Mouse (Mus musculus) hindbrain, embryonic 11.5 days (tissue): ENCODE measurements around the gene Pdzd3. TPM values are rescaled to one million over a fixed set of nuclear protein-coding genes. Genes with fewer than 3 reads are reported as not detected.

Experiments used
- ATAC-seq: fragments of 200-750 bp; cut with Nextera tagmentation; 2 replicates; pipeline ENCODE4 v1.8.0; 2017; ENCODE audit warnings: mild to moderate bottlenecking, moderate TSS enrichment, moderate library complexity; ENCODE audit not compliant: low FRiP score
- DNase-seq: peaks from one replicate; pipeline ENCODE4 v3.0.0-alpha.2; 2015; ENCODE audit warnings: low spot score
- H3K27ac ChIP-seq: fragments of 300-500 bp; sonication (generic); 2 replicates; pipeline ENCODE4 v1.5.1; 2014; ENCODE audit warnings: mild to moderate bottlenecking, low read depth, low read length
- H3K27me3 ChIP-seq: fragments of 300-500 bp; sonication (generic); 2 replicates; pipeline ENCODE4 v1.6.1; 2014; ENCODE audit warnings: mild to moderate bottlenecking, low read length, moderate library complexity, mixed read lengths; ENCODE audit not compliant: control insufficient read depth, insufficient read depth
- H3K36me3 ChIP-seq: fragments of 300-500 bp; sonication (generic); 2 replicates; pipeline ENCODE4 v1.6.1; 2014; ENCODE audit warnings: mild to moderate bottlenecking, low read length, moderate library complexity, mixed read lengths; ENCODE audit not compliant: control insufficient read depth, insufficient read depth
- H3K4me1 ChIP-seq: fragments of 300-500 bp; sonication (generic); replicated peaks from 2 replicates; pipeline ENCODE4 v1.6.1; 2014; ENCODE audit warnings: low read length, mixed read lengths; ENCODE audit not compliant: control insufficient read depth, insufficient read depth
- H3K4me2 ChIP-seq: fragments of 300-500 bp; sonication (generic); replicated peaks from 2 replicates; pipeline ENCODE4 v1.6.1; 2014; ENCODE audit warnings: mild to moderate bottlenecking, low read depth, low read length
- H3K4me3 ChIP-seq: fragments of 300-500 bp; sonication (generic); 2 replicates; pipeline ENCODE4 v1.5.1; 2014; ENCODE audit warnings: low read depth, low read length
- H3K9ac ChIP-seq: fragments of 300-500 bp; sonication (generic); 2 replicates; pipeline ENCODE4 v1.6.1; 2014; ENCODE audit warnings: low read depth, low read length
- H3K9me3 ChIP-seq: fragments of 300-500 bp; sonication (generic); 2 replicates; pipeline ENCODE4 v1.6.1; 2016; ENCODE audit warnings: low read length; ENCODE audit not compliant: control insufficient read depth
- WGBS: fragments of 180-500 bp; shearing (Covaris S2); extraction: QIAGEN DNeasy Blood & Tissue Kit; methylation state at CpG from one replicate; pipeline ENCODE4 v1.1.7; 2014; 5-methylcytosine and 5-hydroxymethylcytosine counted together
- polyA plus RNA-seq: library from polyadenylated mRNA; unstranded; fragments of >200 nt; fragmentation: Nextera tagmentation; extraction: Ambion mirVana; gene quantifications from 2 replicates; pipeline ENCODE4 v1.2.1, GENCODE M21; 2014

Gene Pdzd3
- polyA plus RNA-seq, 1 experiment from 2014 or later, result not detected

DNA sequence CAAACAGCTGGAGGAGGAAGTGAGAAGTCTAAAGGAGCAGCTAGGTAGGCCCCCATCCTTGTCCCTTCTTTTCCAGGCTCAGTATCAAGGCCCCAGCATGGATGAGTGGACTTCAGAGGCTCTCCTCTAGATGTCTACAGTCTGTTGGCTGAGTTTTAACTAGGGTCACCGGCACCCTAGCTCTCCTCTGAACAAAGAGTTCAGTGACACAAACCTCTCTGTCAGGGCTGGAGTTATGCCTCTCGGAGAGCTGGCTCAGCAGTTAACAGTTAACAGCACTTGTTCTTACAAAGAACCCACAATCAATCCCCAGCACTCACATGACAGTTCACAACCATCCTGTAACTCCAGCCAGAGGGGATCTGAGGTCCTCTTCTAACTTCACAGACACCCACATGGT lies 7.7 kb downstream of the Pdzd3 start:
- Histone ChIP-seq H3K9me3 (no peaks in the 10 kb centered on the region), H3K36me3 (no peaks in the 10 kb centered on the region), H3K4me1 (no peaks in the 10 kb centered on the region), H3K4me3 (no peak overlapping the region), H3K4me2 (no peak overlapping the region), H3K9ac (no peak overlapping the region), H3K27ac (no peak overlapping the region), H3K27me3 (no peaks in the 10 kb centered on the region)
- WGBS, result 63% methylated on average over 2 of the region's 2 CpGs
- ATAC-seq, result no peak
- DNase-seq, result no peak

DNA sequence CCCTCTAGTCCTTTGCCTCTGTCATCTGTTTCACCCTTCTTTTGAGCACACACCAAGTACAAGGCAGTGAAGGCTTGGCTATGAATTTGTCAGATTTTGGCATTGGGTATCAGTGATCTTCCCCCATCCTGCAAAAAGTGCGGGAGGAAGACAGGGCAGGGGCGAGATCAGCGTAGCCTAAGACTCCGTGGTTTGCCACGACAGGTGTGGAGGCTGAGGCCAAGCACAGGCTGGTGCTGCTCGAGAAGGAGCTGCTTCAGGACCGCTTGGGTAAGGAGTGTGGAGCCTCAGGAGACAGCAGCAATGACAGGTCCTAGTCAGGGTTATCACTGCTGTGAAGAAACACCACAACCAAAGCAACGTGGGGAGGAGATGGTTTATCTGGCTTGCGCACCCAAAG lies 9.9 kb downstream of the Pdzd3 start:
- Histone ChIP-seq H3K9me3 (no peaks in the 10 kb centered on the region), H3K36me3 (no peaks in the 10 kb centered on the region), H3K4me3 (no peak overlapping the region), H3K27me3 (no peaks in the 10 kb centered on the region), H3K4me2 (no peak overlapping the region), H3K27ac (no peak overlapping the region), H3K4me1 (no peaks in the 10 kb centered on the region), H3K9ac (0 out of 2 replicates have a peak overlapping the region, but pooled peaks have one; percentile 27)
- ATAC-seq (no peak), DNase-seq (no peak)
- WGBS, result 74% methylated on average over 9 of the region's 9 CpGs

DNA sequence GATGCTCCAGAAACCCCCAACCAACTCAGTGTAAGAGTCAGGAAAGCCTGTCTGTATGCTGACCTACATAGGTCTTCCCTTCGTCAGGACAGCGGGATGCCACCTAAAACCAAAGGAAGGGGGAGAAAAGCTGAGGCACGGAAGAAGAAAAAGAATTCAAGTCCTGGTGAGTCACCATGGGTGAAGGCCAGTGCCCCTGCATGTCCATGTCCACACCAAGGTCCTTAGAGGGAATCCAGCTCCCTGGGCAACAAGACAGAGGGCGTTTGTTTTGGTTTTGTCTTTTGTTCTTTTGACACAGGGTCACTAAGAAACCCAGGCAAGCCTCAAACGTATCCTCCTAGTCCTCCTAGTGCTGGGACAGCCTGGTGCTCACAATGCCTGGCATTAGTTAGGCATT lies 10.4 kb downstream of the Pdzd3 start:
- ATAC-seq (no peak), DNase-seq (no peak)
- Histone ChIP-seq H3K36me3 (no peaks in the 10 kb centered on the region), H3K27ac (no peak overlapping the region), H3K4me1 (no peaks in the 10 kb centered on the region), H3K9ac (0 out of 2 replicates have a peak overlapping the region, but pooled peaks have one; percentile 27), H3K9me3 (no peaks in the 10 kb centered on the region), H3K4me3 (no peak overlapping the region), H3K27me3 (no peaks in the 10 kb centered on the region), H3K4me2 (no peak overlapping the region)
- WGBS, result 42% methylated on average over 5 of the region's 5 CpGs

DNA sequence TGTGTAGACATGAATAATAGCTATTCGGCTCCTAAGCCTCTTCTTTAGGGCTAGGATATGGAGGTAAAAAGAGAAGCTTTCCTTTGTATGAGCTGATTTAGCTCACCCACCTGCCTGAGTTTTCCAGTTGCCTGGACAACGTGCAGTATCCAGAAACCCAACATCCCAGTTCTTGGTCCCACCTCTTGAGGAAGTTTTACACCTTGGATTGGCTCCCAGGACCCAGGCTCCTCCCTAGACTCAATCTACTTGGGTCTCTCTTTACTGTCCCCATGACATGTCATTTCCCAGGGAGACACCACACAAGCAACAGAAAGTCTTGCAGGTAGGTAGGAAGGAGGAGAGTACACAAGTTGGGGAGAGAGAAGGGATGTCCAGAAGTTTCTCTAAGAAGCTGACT lies 10.9 kb downstream of the Pdzd3 start, which contains the start of gene Ccdc153:
Ccdc153 (plus strand) TSS at position 278 of the 400 bp plus-strand sequence.
- 62% methylated on average over 2 of the region's 2 CpGs for WGBS
- Histone ChIP-seq H3K4me1 (no peaks in the 10 kb centered on the region), H3K4me2 (no peak within 1 kb of the TSS), H3K9me3 (no peaks in the 10 kb centered on the region), H3K27me3 (no peaks in the 10 kb centered on the region), H3K4me3 (no peak within 1 kb of the TSS), H3K9ac (0 out of 2 replicates have a peak within 1 kb of the TSS, but pooled peaks have one; percentile 27), H3K27ac (no peak within 1 kb of the TSS), H3K36me3 (no peaks in the 10 kb centered on the region)
- ATAC-seq (no peak), DNase-seq (no peak)

DNA sequence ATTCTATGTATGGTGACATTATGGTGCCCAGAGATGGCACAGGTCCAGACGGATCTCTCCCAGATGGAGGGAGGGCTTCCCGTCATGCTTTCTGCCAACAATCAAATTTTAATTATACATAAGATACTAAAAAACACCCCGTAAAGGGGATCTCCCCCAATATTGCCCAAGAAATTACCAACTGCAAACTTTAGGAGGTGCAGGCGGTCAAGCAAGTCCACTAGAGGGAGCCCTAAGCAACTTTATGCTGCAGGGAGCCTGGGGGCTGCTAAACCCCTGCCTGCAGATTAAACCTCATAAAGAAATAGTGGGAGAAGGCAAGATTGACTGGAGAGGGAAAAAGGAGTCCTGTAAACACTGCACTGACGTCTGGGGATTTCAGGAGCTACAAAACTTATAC lies 11.8 kb downstream of the Pdzd3 start:
- Histone ChIP-seq H3K36me3 (no peaks in the 10 kb centered on the region), H3K9me3 (no peaks in the 10 kb centered on the region), H3K4me1 (no peaks in the 10 kb centered on the region), H3K27me3 (no peaks in the 10 kb centered on the region), H3K4me3 (no peak overlapping the region), H3K4me2 (no peak overlapping the region), H3K9ac (no peak overlapping the region), H3K27ac (no peak overlapping the region)
- no peak for ATAC-seq
- WGBS, result 13% methylated on average over 5 of the region's 5 CpGs
- DNase-seq, result peak; percentile 82

DNA sequence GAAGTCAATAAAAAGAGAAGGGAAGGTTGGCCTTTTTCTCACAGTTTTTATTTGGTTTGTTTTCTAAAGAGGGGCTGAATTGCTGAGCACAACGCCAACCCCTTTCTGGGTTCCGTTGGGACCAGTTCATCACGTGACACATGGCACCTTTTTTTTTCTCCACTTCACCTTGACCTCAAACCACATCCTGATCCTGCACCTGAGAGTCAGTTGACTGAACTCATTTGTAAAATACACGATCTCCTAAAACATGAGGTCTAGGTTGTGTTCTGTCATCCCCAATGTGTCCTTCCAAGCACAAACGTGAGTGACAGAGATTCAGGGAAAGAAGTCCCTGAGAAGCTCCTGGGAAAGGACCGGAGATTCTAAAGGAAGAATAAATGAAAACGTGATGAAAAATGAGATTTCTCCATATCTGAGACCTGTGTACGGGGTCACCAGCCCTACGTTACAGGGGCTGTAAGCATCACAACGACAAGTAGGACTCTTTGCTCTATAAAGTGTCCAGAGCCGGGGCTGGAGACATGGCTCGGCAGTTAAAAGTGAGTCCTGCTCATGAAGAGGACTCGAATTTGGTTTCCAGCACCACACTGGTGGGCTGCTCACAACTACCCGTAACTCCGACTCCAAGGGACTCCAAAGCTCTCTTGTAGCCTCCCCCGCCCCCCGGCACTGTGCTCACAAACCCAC lies 12.6 kb downstream of the Pdzd3 start:
- no peak for ATAC-seq
- H3K4me3 ChIP-seq, result no peak overlapping the region
- 82% methylated on average over 17 of the region's 17 CpGs for WGBS

DNA sequence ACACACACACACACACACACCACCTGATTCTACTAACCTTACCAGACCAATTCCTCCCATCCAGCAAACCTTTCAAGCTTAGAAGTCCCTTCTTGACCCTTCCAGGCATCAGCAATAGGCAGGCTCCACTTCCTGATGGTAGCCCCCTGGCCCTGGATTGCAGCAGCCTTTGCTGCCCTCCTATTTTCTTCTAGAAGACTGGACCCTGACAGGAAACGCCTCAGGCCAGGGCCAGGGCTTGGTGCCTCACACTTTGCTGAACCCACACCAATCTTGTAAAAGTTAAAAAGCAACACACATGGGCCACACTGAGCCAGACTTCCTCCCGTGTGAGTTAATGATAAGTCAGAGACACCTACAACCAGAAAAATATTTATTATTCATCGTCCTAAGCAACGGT lies 14.1 kb downstream of the Pdzd3 start:
- H3K4me2 ChIP-seq, result no peak overlapping the region
- H3K27ac ChIP-seq, result no peak overlapping the region
- H3K9ac ChIP-seq, result no peak overlapping the region
- DNase-seq (no peak), ATAC-seq (no peak)
- no peaks in the 10 kb centered on the region for H3K4me1 ChIP-seq
- no peaks in the 10 kb centered on the region for H3K36me3 ChIP-seq
- 80% methylated on average over 4 of the region's 4 CpGs for WGBS
- H3K9me3 ChIP-seq, result no peaks in the 10 kb centered on the region
- no peaks in the 10 kb centered on the region for H3K27me3 ChIP-seq
- H3K4me3 ChIP-seq, result no peak overlapping the region

More for the DNA sequence above, 12.6 kb downstream of the Pdzd3 start:
- Histone ChIP-seq H3K9me3 (no peaks in the 10 kb centered on the region), H3K4me2 (no peak overlapping the region), H3K36me3 (no peaks in the 10 kb centered on the region), H3K9ac (no peak overlapping the region), H3K27ac (no peak overlapping the region), H3K4me1 (no peaks in the 10 kb centered on the region), H3K27me3 (no peaks in the 10 kb centered on the region)
- no peak for DNase-seq

DNA sequence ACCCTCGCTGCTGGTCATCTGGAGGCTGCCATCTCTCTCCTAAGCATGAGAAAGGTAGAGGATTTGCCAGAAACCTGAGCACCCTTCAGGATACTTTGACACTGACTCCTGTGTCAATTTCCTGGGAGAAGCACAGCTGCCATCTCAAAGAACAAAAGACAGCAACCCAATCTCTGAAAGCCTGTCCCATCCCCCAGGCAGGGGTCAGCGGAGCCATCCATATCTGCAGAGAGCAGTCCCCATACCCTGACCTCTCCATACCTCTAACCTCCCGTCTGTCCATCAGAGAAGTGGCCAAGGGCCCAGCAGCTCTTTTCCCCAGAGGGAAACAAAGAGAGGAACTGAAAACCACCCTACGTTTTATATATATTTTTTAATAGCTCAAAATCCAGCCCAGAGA lies 14.7 kb downstream of the Pdzd3 start:
- no peak overlapping the region for H3K4me2 ChIP-seq
- H3K27ac ChIP-seq, result no peak overlapping the region
- no peaks in the 10 kb centered on the region for H3K36me3 ChIP-seq
- H3K27me3 ChIP-seq, result no peaks in the 10 kb centered on the region
- WGBS, result 46% methylated on average over 4 of the region's 4 CpGs
- ATAC-seq (no peak), DNase-seq (no peak)
- no peak overlapping the region for H3K9ac ChIP-seq
- no peaks in the 10 kb centered on the region for H3K4me1 ChIP-seq
- H3K4me3 ChIP-seq, result no peak overlapping the region
- no peaks in the 10 kb centered on the region for H3K9me3 ChIP-seq
